Mouse (Mus musculus): Measurements from ENCODE around the gene Fam187a.

- TF ChIP-seq CTCF (IDR thresholded peaks at IDR 0.05; ENCODE audit: low read depth) (no peak), EP300 (IDR thresholded peaks at IDR 0.05; ENCODE audit: low read depth) (no peak)
These were observed 45.7 kb downstream of the Fam187a start for GRCm38 (mm10) chr11:102930672-102931071.

All from heart, postnatal 0 days (tissue).